Mouse (Mus musculus) heart, postnatal 0 days (tissue): ENCODE measurements around the gene Rpl27. TPM values are rescaled to one million over a fixed set of nuclear protein-coding genes. Genes with fewer than 3 reads are reported as not detected.

Experiments
- ATAC-seq: fragments of 200-750 bp; cut with Nextera tagmentation; 2 replicates; pipeline ENCODE4 v1.8.0; 2017; ENCODE audit warnings: low read depth, moderate number of reproducible peaks, moderate library complexity; ENCODE audit not compliant: insufficient read depth
- DNase-seq: peaks from one replicate; pipeline ENCODE4 v3.0.0-alpha.2; 2016; ENCODE audit warnings: low spot score
- H3K27ac ChIP-seq: fragments of 300-500 bp; sonication (generic); 2 replicates; pipeline ENCODE4 v1.5.1; 2014; ENCODE audit warnings: low read depth, mild to moderate bottlenecking
- H3K27me3 ChIP-seq: fragments of 300-500 bp; sonication (generic); 2 replicates; pipeline ENCODE4 v1.6.1; 2014; ENCODE audit warnings: low read length, mixed read lengths; ENCODE audit not compliant: control insufficient read depth, insufficient read depth
- H3K36me3 ChIP-seq: fragments of 300-500 bp; sonication (generic); replicated peaks from 2 replicates; pipeline ENCODE4 v1.6.1; 2014; ENCODE audit warnings: low read length, mixed read lengths; ENCODE audit not compliant: control insufficient read depth, insufficient read depth
- H3K4me1 ChIP-seq: fragments of 300-500 bp; sonication (generic); 2 replicates; pipeline ENCODE4 v1.6.1; 2014; ENCODE audit warnings: antibody characterized with exemption; ENCODE audit not compliant: control insufficient read depth, insufficient read depth
- H3K4me2 ChIP-seq: fragments of 300-500 bp; sonication (generic); 2 replicates; pipeline ENCODE4 v1.6.1; 2014; ENCODE audit warnings: low read depth, mild to moderate bottlenecking, low read length, moderate library complexity
- H3K4me3 ChIP-seq: fragments of 300-500 bp; sonication (generic); 2 replicates; pipeline ENCODE4 v1.5.1; 2014; ENCODE audit warnings: low read depth, low read length
- H3K9ac ChIP-seq: fragments of 300-500 bp; sonication (generic); replicated peaks from 2 replicates; pipeline ENCODE4 v1.6.1; 2014; ENCODE audit warnings: low read depth, low read length, mixed read lengths
- H3K9me3 ChIP-seq: fragments of 300-500 bp; sonication (generic); replicated peaks from 2 replicates; pipeline ENCODE4 v1.6.1; 2016; ENCODE audit warnings: low read length; ENCODE audit not compliant: control insufficient read depth
- CTCF ChIP-seq: IDR thresholded peaks from 2 replicates; pipeline ENCODE4 v1.5.1; 2016; ENCODE audit warnings: antibody characterized with exemption, control low read depth, low read depth
- EP300 ChIP-seq: IDR thresholded peaks from 2 replicates; pipeline ENCODE4 v1.6.1; 2016; ENCODE audit warnings: antibody characterized with exemption, low read depth
- WGBS: fragments of 180-500 bp; shearing (Covaris S2); extraction: QIAGEN DNeasy Blood & Tissue Kit; methylation state at CpG from one replicate; pipeline ENCODE4 v1.1.7; 2014; 5-methylcytosine and 5-hydroxymethylcytosine counted together
- polyA plus RNA-seq: library from polyadenylated mRNA; unstranded; fragments of >200 nt; fragmentation: Nextera tagmentation; extraction: Ambion mirVana; gene quantifications from 2 replicates; pipeline ENCODE4 v1.2.1, GENCODE M21; 2015
- total RNA-seq: library from RNA; depleted of rRNA; stranded (reverse); fragments of >200 nt; gene quantifications from 2 replicates; pipeline ENCODE4 v1.2.3, GENCODE M21; 2014; ENCODE audit warnings: low replicate concordance

Gene Rpl27
- total and polyA plus RNA-seq, 2 experiments from 2014 or later: 248 to 796 TPM

DNA sequence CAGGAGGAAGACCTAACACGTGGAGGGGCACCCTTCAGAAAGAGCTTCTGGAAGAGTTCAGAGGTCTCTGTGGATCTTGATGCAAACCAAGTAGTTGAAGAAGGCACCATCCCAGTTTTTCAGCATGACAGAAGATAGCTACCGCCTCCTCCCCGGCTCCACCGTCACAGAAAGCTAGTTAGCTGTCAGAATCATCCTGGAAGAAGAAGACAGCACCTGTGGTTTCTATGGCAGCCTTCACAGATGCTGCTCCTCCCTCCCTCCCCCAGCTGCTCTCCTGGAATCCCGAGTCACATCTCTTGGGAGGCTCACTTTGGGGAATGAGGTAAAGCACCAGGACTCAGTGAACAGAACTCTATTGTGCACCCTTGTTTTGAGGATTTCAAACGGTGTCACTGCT lies 23.1 kb upstream of the Rpl27 start:
- Histone ChIP-seq H3K27me3 (no peaks in the 10 kb centered on the region), H3K9ac (no peak overlapping the region), H3K36me3 (peaks cover 12% of the 10 kb centered on the region; the same call in 1 of the 2 replicates), H3K4me2 (no peak overlapping the region), H3K4me1 (0 out of 2 replicates have a peak, but pooled peaks cover 8% of the 10 kb centered on the region), H3K27ac (no peak overlapping the region), H3K9me3 (no peaks in the 10 kb centered on the region), H3K4me3 (no peak overlapping the region)
- TF ChIP-seq CTCF (no peak), EP300 (no peak)
- WGBS: 59% methylated on average over 6 of the region's 6 CpGs
- DNase-seq: no peak
- no peak for ATAC-seq

DNA sequence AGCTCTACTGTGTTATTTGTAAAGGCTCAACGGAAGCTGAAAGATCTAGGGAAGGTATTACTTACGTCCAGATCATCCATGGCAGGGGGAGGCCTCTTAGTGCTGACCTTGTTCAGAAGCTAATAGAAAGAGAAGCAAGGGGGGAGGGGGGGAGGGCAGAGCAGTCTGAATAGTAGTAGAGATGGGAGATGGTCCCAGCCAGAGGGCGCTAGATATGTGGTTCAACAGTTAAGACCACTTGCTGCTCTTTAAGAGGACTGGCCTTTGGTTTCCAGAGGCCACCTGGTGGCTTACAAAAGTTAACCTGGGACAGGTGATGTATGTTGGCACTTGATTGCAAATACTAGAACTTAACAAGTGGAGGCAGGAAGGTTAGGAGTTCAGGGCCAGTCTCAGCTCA lies 22.5 kb upstream of the Rpl27 start:
- TF ChIP-seq EP300 (no peak), CTCF (peak; percentile 25; the same call in 1 of the 2 replicates)
- 50% methylated on average over 3 of the region's 3 CpGs for WGBS
- no peak overlapping the region for H3K4me2 ChIP-seq

DNA sequence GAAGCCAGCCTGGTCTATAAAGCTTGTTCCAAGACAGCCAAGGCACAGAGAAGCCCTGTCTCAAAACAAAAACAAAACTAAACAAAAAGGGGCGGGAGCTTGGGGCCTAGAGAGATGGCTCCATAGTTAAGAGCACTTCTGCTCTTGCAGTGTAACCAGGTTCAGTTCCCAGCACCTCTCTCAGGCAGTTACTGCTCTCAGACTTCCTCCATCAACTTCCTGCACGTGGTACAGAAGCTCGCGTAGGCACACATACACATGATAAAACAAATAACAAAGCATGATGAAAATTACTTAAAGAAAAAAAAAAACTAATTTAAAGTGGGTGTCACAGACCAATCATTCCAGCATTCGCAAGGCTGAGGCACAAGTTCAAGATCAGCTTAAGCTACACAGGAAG lies 21.9 kb upstream of the Rpl27 start:
- WGBS: 83% methylated on average over 5 of the region's 5 CpGs

More for the DNA sequence above, 22.5 kb upstream of the Rpl27 start:
- Histone ChIP-seq H3K27me3 (no peaks in the 10 kb centered on the region), H3K9ac (no peak overlapping the region), H3K36me3 (peaks cover 12% of the 10 kb centered on the region; the same call in 1 of the 2 replicates), H3K27ac (no peak overlapping the region), H3K4me3 (no peak overlapping the region), H3K9me3 (no peaks in the 10 kb centered on the region), H3K4me1 (0 out of 2 replicates have a peak, but pooled peaks cover 8% of the 10 kb centered on the region)
- DNase-seq (no peak), ATAC-seq (no peak)

DNA sequence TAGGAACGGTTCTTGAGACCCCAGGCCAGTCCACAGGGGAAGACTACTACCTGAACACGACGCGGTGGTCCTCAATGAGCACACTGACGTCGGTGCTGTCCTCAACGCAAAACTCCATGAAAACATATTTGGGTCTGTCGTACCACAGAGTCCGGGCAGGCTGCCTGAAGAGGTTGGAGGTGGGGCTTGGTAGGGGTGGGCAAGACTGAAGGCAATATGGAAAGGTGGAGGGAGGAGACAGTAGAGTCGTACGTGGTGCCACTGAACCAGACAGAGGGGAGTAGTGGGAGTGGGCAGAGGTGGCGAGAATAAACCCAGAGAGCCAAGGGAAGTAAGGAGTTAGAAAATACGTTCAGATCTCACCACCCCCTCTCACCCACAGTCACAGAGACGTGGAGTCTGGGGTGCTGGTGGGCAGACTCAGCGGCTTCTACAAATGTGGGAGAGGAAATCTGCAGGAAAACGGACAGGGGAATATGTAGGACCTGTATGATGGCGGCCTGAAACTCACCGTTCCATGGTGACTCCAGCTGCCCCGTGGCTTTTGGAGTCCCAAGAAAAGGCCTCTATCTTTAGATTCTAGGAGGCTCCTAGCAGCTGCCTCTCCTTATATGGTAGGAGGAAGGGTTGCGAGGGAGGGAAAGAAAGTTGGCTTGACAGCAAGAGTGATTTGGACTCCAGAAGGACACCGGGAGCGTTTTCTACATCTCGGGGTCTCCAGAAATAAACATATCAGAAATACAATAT lies 17.8 kb upstream of the Rpl27 start, which contains the start of gene Gm27029:
TSS of gene Gm27029 (minus strand) at position 692 of the 747 bp plus-strand sequence.
- ATAC-seq (peak; percentile 83), DNase-seq (peak; percentile 89)
- WGBS: under 1% methylated on average over 23 of the region's 23 CpGs
- H3K36me3 ChIP-seq: peaks cover 12% of the 10 kb centered on the region; the same call in 1 of the 2 replicates
- no peak for TF ChIP-seq EP300
- TF ChIP-seq CTCF: no peak
- H3K27ac ChIP-seq: peak within 1 kb of the TSS; percentile 96
- H3K9ac ChIP-seq: peak within 1 kb of the TSS; percentile 88
- no peaks in the 10 kb centered on the region for H3K9me3 ChIP-seq
- peak within 1 kb of the TSS; percentile 97 for H3K4me3 ChIP-seq
- H3K4me1 ChIP-seq: peaks cover 9% of the 10 kb centered on the region
- peak within 1 kb of the TSS; percentile 99 for H3K4me2 ChIP-seq
- H3K27me3 ChIP-seq: no peaks in the 10 kb centered on the region

More for the DNA sequence above, 21.9 kb upstream of the Rpl27 start:
- Histone ChIP-seq H3K4me3 (no peak overlapping the region), H3K27ac (no peak overlapping the region), H3K4me1 (0 out of 2 replicates have a peak, but pooled peaks cover 8% of the 10 kb centered on the region), H3K36me3 (peaks cover 12% of the 10 kb centered on the region; the same call in 1 of the 2 replicates), H3K9ac (no peak overlapping the region), H3K27me3 (no peaks in the 10 kb centered on the region), H3K9me3 (no peaks in the 10 kb centered on the region), H3K4me2 (no peak overlapping the region)
- ATAC-seq (no peak), DNase-seq (no peak)
- TF ChIP-seq CTCF (no peak), EP300 (no peak)

DNA sequence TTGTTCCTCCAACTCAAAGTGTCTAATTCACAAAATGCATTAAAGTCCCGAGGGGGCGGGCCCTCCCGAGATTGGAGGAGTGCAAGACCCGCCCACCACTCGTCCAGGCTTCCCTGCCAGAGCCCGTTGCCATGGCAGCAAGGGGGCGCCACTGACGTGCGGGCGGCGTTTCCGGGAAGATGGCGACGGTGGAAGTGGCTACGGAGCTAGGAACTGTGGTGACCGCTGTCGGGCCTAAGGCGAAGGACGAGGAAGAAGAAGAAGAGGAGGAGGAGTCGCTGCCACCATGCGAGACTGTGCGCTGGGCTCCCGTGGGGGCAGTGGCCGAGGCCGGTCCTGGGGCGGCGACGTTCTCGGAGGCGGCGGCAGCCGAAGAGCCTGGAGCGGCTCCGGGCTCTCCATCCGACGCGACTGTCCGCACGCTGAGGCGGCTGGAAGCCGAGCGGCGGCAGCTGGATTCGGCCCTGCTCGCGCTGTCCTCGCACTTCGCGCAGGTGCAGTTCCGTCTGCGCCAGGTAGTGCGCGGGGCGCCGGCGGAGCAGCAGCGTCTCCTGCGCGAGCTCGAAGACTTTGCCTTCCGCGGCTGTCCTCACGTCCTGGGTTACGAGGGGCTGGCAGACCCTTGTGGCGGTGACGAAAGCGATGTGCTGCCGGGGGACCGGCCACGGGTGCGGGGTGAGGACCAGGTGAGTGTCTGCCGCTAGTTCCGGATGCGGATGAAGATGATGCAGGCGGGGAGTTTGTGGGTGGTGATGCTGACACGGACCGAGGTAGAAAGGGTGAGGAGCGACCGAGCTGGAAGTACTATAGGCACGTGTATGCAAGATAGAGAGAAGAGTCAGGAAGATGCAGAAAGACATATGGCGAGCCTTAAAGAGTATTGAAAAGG lies 16.9 kb upstream of the Rpl27 start, which contains the start of the genes Rundc1 and Ptges3l:
TSS of gene Rundc1 (plus strand) at position 161 of the 889 bp plus-strand sequence.
TSS of gene Ptges3l (minus strand) at position 409 of the 889 bp plus-strand sequence.
- H3K9ac ChIP-seq: peak within 1 kb of the TSS; percentile 88
- DNase-seq (peak; percentile 97), ATAC-seq (peak; percentile 91)
- H3K36me3 ChIP-seq: peaks cover 13% of the 10 kb centered on the region
- H3K4me3 ChIP-seq: peak within 1 kb of the TSS; percentile 97
- H3K9me3 ChIP-seq: no peaks in the 10 kb centered on the region
- H3K4me2 ChIP-seq: peak within 1 kb of the TSS; percentile 99
- H3K27me3 ChIP-seq: no peaks in the 10 kb centered on the region
- H3K4me1 ChIP-seq: peaks cover 9% of the 10 kb centered on the region
- TF ChIP-seq CTCF: peak; percentile 30; the same call in 1 of the 2 replicates
- no peak for TF ChIP-seq EP300
- WGBS: under 1% methylated on average over 69 of the region's 81 CpGs
- peak within 1 kb of the TSS; percentile 96 for H3K27ac ChIP-seq
